Mouse (Mus musculus) intestine, postnatal 0 days (tissue): ENCODE results near the gene Nhsl1. TPM values are rescaled to one million over a fixed set of nuclear protein-coding genes. Genes with fewer than 3 reads are reported as not detected.

Experiments used
- ATAC-seq: fragments of 200-750 bp; cut with Nextera tagmentation; 2 replicates; pipeline ENCODE4 v1.8.0; 2017; ENCODE audit warnings: mild to moderate bottlenecking, moderate TSS enrichment, moderate library complexity
- H3K27ac ChIP-seq: fragments of 300-500 bp; sonication (generic); 2 replicates; pipeline ENCODE4 v1.5.1; 2014; ENCODE audit warnings: mild to moderate bottlenecking, low read depth, low read length, moderate library complexity
- H3K27me3 ChIP-seq: fragments of 300-500 bp; sonication (generic); replicated peaks from 2 replicates; pipeline ENCODE4 v1.6.1; 2014; ENCODE audit warnings: low read length, mixed read lengths; ENCODE audit not compliant: control insufficient read depth, insufficient read depth
- H3K36me3 ChIP-seq: fragments of 300-500 bp; sonication (generic); 2 replicates; pipeline ENCODE4 v1.6.1; 2014; ENCODE audit warnings: mild to moderate bottlenecking, moderate library complexity; ENCODE audit not compliant: control insufficient read depth, insufficient read depth
- H3K4me1 ChIP-seq: fragments of 300-500 bp; sonication (generic); replicated peaks from 2 replicates; pipeline ENCODE4 v1.6.1; 2014; ENCODE audit warnings: antibody characterized with exemption, low read length, mixed read lengths; ENCODE audit not compliant: control insufficient read depth, insufficient read depth
- H3K4me2 ChIP-seq: fragments of 300-500 bp; sonication (generic); replicated peaks from 2 replicates; pipeline ENCODE4 v1.6.1; 2014; ENCODE audit warnings: low read depth, mild to moderate bottlenecking, moderate library complexity
- H3K4me3 ChIP-seq: fragments of 300-500 bp; sonication (generic); 2 replicates; pipeline ENCODE4 v1.5.1; 2014; ENCODE audit warnings: low read depth, low read length
- H3K9ac ChIP-seq: fragments of 300-500 bp; sonication (generic); 2 replicates; pipeline ENCODE4 v1.6.1; 2014; ENCODE audit warnings: mild to moderate bottlenecking, low read depth, low read length
- H3K9me3 ChIP-seq: fragments of 300-500 bp; sonication (generic); 2 replicates; pipeline ENCODE4 v1.6.1; 2016; ENCODE audit warnings: mixed run types; ENCODE audit not compliant: control insufficient read depth
- CTCF ChIP-seq: sonication (generic); IDR thresholded peaks from 2 replicates; pipeline ENCODE4 v1.5.1; 2016; ENCODE audit warnings: low read depth, mild to moderate bottlenecking, control low read depth, antibody characterized with exemption, moderate library complexity
- WGBS: fragments of 180-500 bp; shearing (Covaris S2); extraction: QIAGEN DNeasy Blood & Tissue Kit; methylation state at CpG from one replicate; pipeline ENCODE4 v1.1.7; 2014; 5-methylcytosine and 5-hydroxymethylcytosine counted together
- polyA plus RNA-seq: library from polyadenylated mRNA; unstranded; fragments of >200 nt; fragmentation: Nextera tagmentation; extraction: Ambion mirVana; gene quantifications from 2 replicates; pipeline ENCODE4 v1.2.1, GENCODE M21; 2015

Nhsl1 gene
- polyA plus RNA-seq, 1 experiment from 2014 or later, result 12.5 TPM

- no peaks in the 10 kb centered on the region for H3K4me1 ChIP-seq
- H3K9me3 ChIP-seq, result no peaks in the 10 kb centered on the region
- ATAC-seq, result no peak
- no peak for TF ChIP-seq CTCF
- H3K4me3 ChIP-seq, result no peak overlapping the region
- 49% methylated on average over 7 of the region's 7 CpGs for WGBS
- no peaks in the 10 kb centered on the region for H3K27me3 ChIP-seq
- no peak overlapping the region for H3K4me2 ChIP-seq
- no peak overlapping the region for H3K9ac ChIP-seq
- no peak overlapping the region for H3K27ac ChIP-seq
- H3K36me3 ChIP-seq, result no peaks in the 10 kb centered on the region; the same call in 1 of the 2 replicates
Observed at GRCm38 (mm10) chr10:18494249-18494648, 175.5 kb downstream of the Nhsl1 start.

- H3K4me3 ChIP-seq, result no peak overlapping the region
- no peak overlapping the region for H3K9ac ChIP-seq
- no peak for TF ChIP-seq CTCF
- no peak for ATAC-seq
- H3K27me3 ChIP-seq, result no peaks in the 10 kb centered on the region
- H3K4me1 ChIP-seq, result no peaks in the 10 kb centered on the region
- peaks cover 11% of the 10 kb centered on the region; the same call in 1 of the 2 replicates for H3K36me3 ChIP-seq
- no peak overlapping the region for H3K27ac ChIP-seq
- no peaks in the 10 kb centered on the region for H3K9me3 ChIP-seq
- no peak overlapping the region for H3K4me2 ChIP-seq
- 78% methylated on average over 7 of the region's 7 CpGs for WGBS
Observed at GRCm38 (mm10) chr10:18497066-18497465, 178.3 kb downstream of the Nhsl1 start.

GRCm38 (mm10) chr10:18501997-18502396, 183.2 kb downstream of the Nhsl1 start:
- 0 out of 2 replicates have a peak, but pooled peaks cover 2% of the 10 kb centered on the region for H3K4me1 ChIP-seq
- no peaks in the 10 kb centered on the region for H3K27me3 ChIP-seq
- no peak overlapping the region for H3K27ac ChIP-seq
- H3K9me3 ChIP-seq, result no peaks in the 10 kb centered on the region
- no peak overlapping the region for H3K9ac ChIP-seq
- H3K4me2 ChIP-seq, result no peak overlapping the region
- no peak for ATAC-seq
- no peak for TF ChIP-seq CTCF
- 70% methylated on average over 3 of the region's 3 CpGs for WGBS
- H3K4me3 ChIP-seq, result no peak overlapping the region
- peaks cover 14% of the 10 kb centered on the region; the same call in 1 of the 2 replicates for H3K36me3 ChIP-seq

GRCm38 (mm10) chr10:18505690-18506089, 186.9 kb downstream of the Nhsl1 start:
- no peak overlapping the region for H3K4me3 ChIP-seq
- H3K4me2 ChIP-seq, result no peak overlapping the region
- 81% methylated on average over 10 of the region's 10 CpGs for WGBS
- ATAC-seq, result no peak
- peaks cover 4% of the 10 kb centered on the region; the same call in 1 of the 2 replicates for H3K36me3 ChIP-seq
- no peak overlapping the region for H3K9ac ChIP-seq
- 0 out of 2 replicates have a peak overlapping the region, but pooled peaks have one; percentile 15 for H3K27ac ChIP-seq
- H3K9me3 ChIP-seq, result no peaks in the 10 kb centered on the region
- no peaks in the 10 kb centered on the region for H3K27me3 ChIP-seq
- TF ChIP-seq CTCF, result no peak
- 0 out of 2 replicates have a peak, but pooled peaks cover 5% of the 10 kb centered on the region for H3K4me1 ChIP-seq

- peak; percentile 70 for ATAC-seq
- Histone ChIP-seq H3K4me1 (0 out of 2 replicates have a peak, but pooled peaks cover 5% of the 10 kb centered on the region), H3K9me3 (no peaks in the 10 kb centered on the region), H3K4me2 (no peak overlapping the region), H3K36me3 (peaks cover 6% of the 10 kb centered on the region), H3K4me3 (no peak overlapping the region), H3K27me3 (no peaks in the 10 kb centered on the region), H3K9ac (no peak overlapping the region), H3K27ac (0 out of 2 replicates have a peak overlapping the region, but pooled peaks have one; percentile 21)
- TF ChIP-seq CTCF, result no peak
- 58% methylated on average over 6 of the region's 6 CpGs for WGBS
Observed at GRCm38 (mm10) chr10:18506501-18506946, 187.7 kb downstream of the Nhsl1 start.

- Histone ChIP-seq H3K27me3 (no peaks in the 10 kb centered on the region), H3K4me3 (no peak overlapping the region), H3K4me2 (no peak overlapping the region), H3K9me3 (no peaks in the 10 kb centered on the region), H3K36me3 (peaks cover 9% of the 10 kb centered on the region), H3K9ac (no peak overlapping the region), H3K4me1 (0 out of 2 replicates have a peak, but pooled peaks cover 5% of the 10 kb centered on the region), H3K27ac (peak overlapping the region; percentile 60)
- ATAC-seq, result peak; percentile 85
- WGBS, result 40% methylated on average over 2 of the region's 2 CpGs
- no peak for TF ChIP-seq CTCF
Observed at GRCm38 (mm10) chr10:18507869-18508473, 189.2 kb downstream of the Nhsl1 start.
